In the genomic region with DNA sequence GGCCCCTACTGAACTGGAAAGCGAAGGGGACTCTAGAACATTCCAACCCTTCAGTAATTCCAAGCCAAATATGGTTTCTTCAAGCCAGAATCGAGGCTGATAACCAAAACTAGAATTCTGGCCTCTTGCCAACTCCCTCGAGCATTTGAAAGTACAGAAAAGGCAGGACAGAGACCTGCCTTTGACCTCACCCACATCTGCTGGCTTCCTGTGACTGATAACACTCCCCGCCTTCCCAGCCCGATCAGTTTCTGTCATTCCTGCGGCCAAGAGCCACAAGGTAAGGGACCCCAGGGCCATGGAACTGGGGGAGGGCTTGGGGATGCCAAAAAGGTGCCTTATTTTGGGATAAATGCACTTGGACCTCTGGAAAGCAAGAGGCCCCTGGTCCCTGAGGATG, we compare ENCODE assay signal across 12 mouse cellular contexts. TPM values are rescaled to one million over a fixed set of nuclear protein-coding genes. Genes with fewer than 3 reads are reported as not detected.
DNase-seq lines count a peak whose midpoint lies in the region; ATAC-seq and TF ChIP-seq lines count a peak whose summit lies in the region.
"Had no signal": no experiment of that assay in that cellular context is flagged by ENCODE, and none has a peak within 500 bp of the region (broad histone marks: within the 10 kb centered on the region; RNA-seq: fewer than 3 reads in every experiment).

No protein-coding gene starts in this region.

- no peak overlapping the region for H3K4me3 ChIP-seq in forebrain, embryonic 10.5 days
- no peak overlapping the region for H3K4me3 ChIP-seq in forebrain, embryonic 13.5 days
- peak overlapping the region; percentile 79 for H3K4me3 ChIP-seq in testis, adult 2 months (ENCODE audit: control insufficient read depth, low read depth, low read length)
- H3K4me3 ChIP-seq in liver, embryonic 12.5 days = peak overlapping the region; percentile 58
- no peak overlapping the region for H3K4me3 ChIP-seq in midbrain, embryonic 13.5 days (replicated peaks)
- H3K4me3 ChIP-seq: forebrain, embryonic 12.5 days; neural tube, embryonic 12.5 days had no signal

- no peaks in the 10 kb centered on the region for H3K9me3 ChIP-seq in forebrain, embryonic 10.5 days
- no peaks in the 10 kb centered on the region for H3K9me3 ChIP-seq in forebrain, embryonic 13.5 days (replicated peaks)
- no peaks in the 10 kb centered on the region for H3K9me3 ChIP-seq in liver, embryonic 12.5 days (replicated peaks)
- no peaks in the 10 kb centered on the region for H3K9me3 ChIP-seq in midbrain, embryonic 13.5 days
- H3K9me3 ChIP-seq: forebrain, embryonic 12.5 days; neural tube, embryonic 12.5 days had no signal

- peaks cover 65% of the 10 kb centered on the region for H3K36me3 ChIP-seq in forebrain, embryonic 10.5 days (replicated peaks)
- H3K36me3 ChIP-seq in forebrain, embryonic 13.5 days (ENCODE audit: poor library complexity, severe bottlenecking) = peaks cover 46% of the 10 kb centered on the region
- H3K36me3 ChIP-seq in testis, adult 2 months (ENCODE audit: control insufficient read depth, insufficient read depth, low read length) = no peaks in the 10 kb centered on the region; the same call in 1 of the 2 replicates
- peaks cover 62% of the 10 kb centered on the region for H3K36me3 ChIP-seq in liver, embryonic 12.5 days
- H3K36me3 ChIP-seq in midbrain, embryonic 13.5 days = peaks cover 34% of the 10 kb centered on the region

- H3K4me2 ChIP-seq in forebrain, embryonic 13.5 days = no peak overlapping the region
- peak overlapping the region; percentile 65 for H3K4me2 ChIP-seq in liver, embryonic 12.5 days
- no peak overlapping the region for H3K4me2 ChIP-seq in midbrain, embryonic 13.5 days (replicated peaks)
- H3K4me2 ChIP-seq: forebrain, embryonic 12.5 days had no signal

- H3K9ac ChIP-seq in forebrain, embryonic 13.5 days = no peak overlapping the region
- H3K9ac ChIP-seq in liver, embryonic 12.5 days = peak overlapping the region; percentile 73
- no peak overlapping the region for H3K9ac ChIP-seq in midbrain, embryonic 13.5 days (replicated peaks)
- H3K9ac ChIP-seq: forebrain, embryonic 12.5 days; neural tube, embryonic 12.5 days had no signal

- DNase-seq in forebrain, embryonic 10.5 days (ENCODE audit: extremely low spot score, low spot score) = no peak
- no peak for DNase-seq in testis, postnatal 14 days (ENCODE audit: low spot score)
- peak; percentile 64 for DNase-seq in yolk sac, embryonic 10.5 days (ENCODE audit: low spot score)
- no peak for DNase-seq in right cerebral cortex, postnatal 10 days (ENCODE audit: low spot score in 2 of 2)
- DNase-seq: layer of hippocampus, adult 9-11 months had no signal

- no peaks in the 10 kb centered on the region; the same call in 1 of the 2 replicates for H3K27me3 ChIP-seq in forebrain, embryonic 10.5 days (ENCODE audit: poor library complexity, severe bottlenecking)
- H3K27me3 ChIP-seq in forebrain, embryonic 13.5 days = no peaks in the 10 kb centered on the region
- peaks cover 3% of the 10 kb centered on the region; the same call in 1 of the 2 replicates for H3K27me3 ChIP-seq in testis, adult 2 months (ENCODE audit: control insufficient read depth, insufficient read depth, low read length)
- no peaks in the 10 kb centered on the region for H3K27me3 ChIP-seq in liver, embryonic 12.5 days (replicated peaks)
- H3K27me3 ChIP-seq in midbrain, embryonic 13.5 days = no peaks in the 10 kb centered on the region
- H3K27me3 ChIP-seq: forebrain, embryonic 12.5 days; neural tube, embryonic 12.5 days had no signal

- no peak for TF ChIP-seq CTCF in testis, adult 2 months (IDR thresholded peaks at IDR 0.05; ENCODE audit: control insufficient read depth, insufficient read depth, insufficient replicate concordance, low read depth, low read length)

- TF ChIP-seq POLR2A in testis, adult 2 months (IDR thresholded peaks at IDR 0.05; ENCODE audit: control insufficient read depth, low read depth, low read length) = no peak

- WGBS in forebrain, embryonic 10.5 days = 86% methylated on average over 6 of the region's 6 CpGs
- WGBS in forebrain, embryonic 13.5 days = 78% methylated on average over 6 of the region's 6 CpGs
- 10% methylated on average over 6 of the region's 6 CpGs for WGBS in liver, embryonic 12.5 days (ENCODE audit: insufficient replicate concordance)
- 73% methylated on average over 6 of the region's 6 CpGs for WGBS in midbrain, embryonic 13.5 days

- H3K27ac ChIP-seq in forebrain, embryonic 10.5 days = peak overlapping the region; percentile 51; the same call in 1 of the 2 replicates
- H3K27ac ChIP-seq in forebrain, embryonic 13.5 days = no peak overlapping the region
- no peak overlapping the region for H3K27ac ChIP-seq in testis, adult 2 months (ENCODE audit: control insufficient read depth, insufficient read depth, low read depth, low read length)
- peak overlapping the region; percentile 94 for H3K27ac ChIP-seq in liver, embryonic 12.5 days
- H3K27ac ChIP-seq in midbrain, embryonic 13.5 days = no peak overlapping the region
- H3K27ac ChIP-seq: neural tube, embryonic 12.5 days had no signal

- peaks cover 46% of the 10 kb centered on the region for H3K4me1 ChIP-seq in forebrain, embryonic 10.5 days
- H3K4me1 ChIP-seq in forebrain, embryonic 13.5 days = peaks cover 27% of the 10 kb centered on the region
- peaks cover 30% of the 10 kb centered on the region for H3K4me1 ChIP-seq in testis, adult 2 months (ENCODE audit: control insufficient read depth, insufficient read depth, low read length)
- H3K4me1 ChIP-seq in liver, embryonic 12.5 days = peaks cover 84% of the 10 kb centered on the region
- H3K4me1 ChIP-seq in midbrain, embryonic 13.5 days (replicated peaks) = peaks cover 29% of the 10 kb centered on the region

- ATAC-seq in forebrain, embryonic 13.5 days = no peak
- ATAC-seq in liver, embryonic 12.5 days = peak; percentile 88
- no peak for ATAC-seq in midbrain, embryonic 13.5 days
- ATAC-seq: hindbrain, embryonic 16.5 days had no signal

RNA-seq across cellular contexts. Expression of gene Pnma1, which starts 2.7 kb away (rescaled TPM):
- polyA plus RNA-seq in forebrain, embryonic 10.5 days (2016; fragmentation: Nextera tagmentation; extraction: Ambion mirVana) = 1.3 and 1.8 TPM in 2 replicates
- 3.6 and 4.3 TPM in 2 replicates for polyA plus RNA-seq in forebrain, embryonic 13.5 days (2015; fragmentation: Nextera tagmentation; extraction: Ambion mirVana)
- 20.5 and 23.3 TPM in 2 replicates for polyA plus RNA-seq in testis, adult 2 months (2012; rRNA removed)
- polyA plus RNA-seq in liver, embryonic 12.5 days (2016; fragmentation: Nextera tagmentation; extraction: Ambion mirVana) = 0.08 and 0.20 TPM in 2 replicates
- 5.5 and 6.5 TPM in 2 replicates for polyA plus RNA-seq in midbrain, embryonic 13.5 days (2015; fragmentation: Nextera tagmentation; extraction: Ambion mirVana)

RNA-seq across cellular contexts. Expression of gene Dnal1, which starts 36.8 kb away (rescaled TPM):
- 4.2 and 4.8 TPM in 2 replicates for polyA plus RNA-seq in forebrain, embryonic 10.5 days (2016; fragmentation: Nextera tagmentation; extraction: Ambion mirVana)
- 9.2 and 11.0 TPM in 2 replicates for polyA plus RNA-seq in forebrain, embryonic 13.5 days (2015; fragmentation: Nextera tagmentation; extraction: Ambion mirVana)
- 6.5 and 8.2 TPM in 2 replicates for polyA plus RNA-seq in testis, adult 2 months (2012; rRNA removed)
- polyA plus RNA-seq in liver, embryonic 12.5 days (2016; fragmentation: Nextera tagmentation; extraction: Ambion mirVana) = 0.73 and 1.1 TPM in 2 replicates
- 7.8 and 9.7 TPM in 2 replicates for polyA plus RNA-seq in midbrain, embryonic 13.5 days (2015; fragmentation: Nextera tagmentation; extraction: Ambion mirVana)

RNA-seq across cellular contexts. Expression of gene Acot6, which starts 50.5 kb away (rescaled TPM):
- polyA plus RNA-seq in forebrain, embryonic 10.5 days (2016; fragmentation: Nextera tagmentation; extraction: Ambion mirVana) = 0.69 and 0.98 TPM in 2 replicates
- 0.84 and 0.99 TPM in 2 replicates for polyA plus RNA-seq in forebrain, embryonic 13.5 days (2015; fragmentation: Nextera tagmentation; extraction: Ambion mirVana)
- 0.41 and 0.47 TPM in 2 replicates for polyA plus RNA-seq in testis, adult 2 months (2012; rRNA removed)
- polyA plus RNA-seq in liver, embryonic 12.5 days (2016; fragmentation: Nextera tagmentation; extraction: Ambion mirVana) = 0.48 and 0.54 TPM in 2 replicates
- polyA plus RNA-seq in midbrain, embryonic 13.5 days (2015; fragmentation: Nextera tagmentation; extraction: Ambion mirVana) = 0.81 and 0.96 TPM in 2 replicates

Comparison
In these comparisons a context has a peak if more than half of its experiments do, and no peak if none do; other contexts are left out.
1. H3K27ac ChIP-seq: peak in forebrain, embryonic 10.5 days (single experiment) and liver, embryonic 12.5 days (single experiment); none in forebrain, embryonic 13.5 days (single experiment), testis, adult 2 months (single experiment) and midbrain, embryonic 13.5 days (single experiment).
2. H3K4me3 ChIP-seq: peak in testis, adult 2 months (single experiment) and liver, embryonic 12.5 days (single experiment); none in forebrain, embryonic 10.5 days (single experiment), forebrain, embryonic 13.5 days (single experiment) and midbrain, embryonic 13.5 days (single experiment).